Comparison of ENCODE assay signal across 11 mouse cellular contexts in the genomic region with DNA sequence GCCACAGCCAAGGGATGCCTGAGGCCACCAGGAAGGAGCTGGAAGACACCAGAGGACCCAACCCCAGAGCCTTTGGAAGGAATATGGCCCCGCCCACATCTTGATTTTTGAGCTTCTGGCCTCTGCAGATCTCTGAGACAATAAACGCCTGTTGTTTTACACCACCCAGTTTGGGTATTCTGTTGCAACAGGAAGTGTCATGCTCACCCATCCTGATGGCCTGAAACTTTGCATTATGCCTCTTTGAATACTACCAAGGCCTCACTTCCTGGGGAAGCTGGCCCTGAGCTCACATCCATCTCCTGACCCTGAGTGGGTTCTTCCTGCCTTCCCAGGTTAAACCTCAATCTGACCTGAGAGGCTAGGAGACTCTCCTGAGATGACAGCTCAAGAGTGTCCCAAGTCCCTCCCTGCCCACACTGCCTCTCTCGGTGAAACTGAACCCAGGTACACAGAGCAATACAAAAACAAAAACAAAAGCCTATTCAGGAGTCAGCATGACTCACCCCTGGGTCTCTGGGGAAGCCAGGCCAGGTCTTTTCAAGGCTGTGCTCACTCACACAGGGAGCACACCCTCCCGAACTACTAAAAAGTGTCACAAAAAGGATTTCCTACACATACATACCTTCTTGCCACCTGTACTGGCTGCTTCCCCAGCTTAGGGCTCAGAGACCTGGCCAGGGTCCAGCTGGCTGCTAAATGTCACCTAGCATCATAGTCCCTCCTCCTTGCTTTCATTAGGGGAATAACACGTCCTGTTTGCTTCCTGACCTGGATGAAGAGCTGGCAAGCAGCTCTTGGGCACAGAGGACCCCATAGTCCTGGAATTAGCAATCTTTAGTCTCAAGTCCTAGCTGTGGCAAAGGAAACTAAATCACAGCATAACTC. TPM values are rescaled to one million over a fixed set of nuclear protein-coding genes. Genes with fewer than 3 reads are reported as not detected.
A peak's percentile ranks its signal among the peaks of the same experiment; 100 is the strongest.
DNase-seq lines count a peak whose midpoint lies in the region; ATAC-seq lines count a peak whose summit lies in the region.
"Had no signal": no experiment of that assay in that cellular context is flagged by ENCODE, and none has a peak within 500 bp of the region (broad histone marks: within the 10 kb centered on the region; RNA-seq: fewer than 3 reads in every experiment).

No protein-coding gene starts in this region.

- no peaks in the 10 kb centered on the region for H3K27me3 ChIP-seq in forebrain, embryonic 14.5 days (replicated peaks; ENCODE audit: control insufficient read depth, insufficient read depth, low read length)
- H3K27me3 ChIP-seq in midbrain, embryonic 10.5 days (ENCODE audit: low read depth, poor library complexity, severe bottlenecking): no peaks in the 10 kb centered on the region
- H3K27me3 ChIP-seq: limb, embryonic 15.5 days had no signal

- no peak overlapping the region for H3K27ac ChIP-seq in forebrain, embryonic 14.5 days (ENCODE audit: low read depth, low read length)
- no peak overlapping the region; the same call in 1 of the 2 replicates for H3K27ac ChIP-seq in midbrain, embryonic 10.5 days (replicated peaks)
- H3K27ac ChIP-seq: limb, embryonic 15.5 days had no signal

- WGBS in forebrain, embryonic 14.5 days: 33% methylated on average over 5 of the region's 5 CpGs
- WGBS in midbrain, embryonic 10.5 days: 59% methylated on average over 5 of the region's 5 CpGs

- no peak overlapping the region for H3K4me3 ChIP-seq in forebrain, embryonic 14.5 days (ENCODE audit: low read depth, low read length)
- H3K4me3 ChIP-seq in midbrain, embryonic 10.5 days: no peak overlapping the region
- H3K4me3 ChIP-seq: limb, embryonic 15.5 days had no signal

- no peaks in the 10 kb centered on the region for H3K36me3 ChIP-seq in forebrain, embryonic 14.5 days (ENCODE audit: control insufficient read depth, insufficient read depth, low read length)
- H3K36me3 ChIP-seq in midbrain, embryonic 10.5 days: no peaks in the 10 kb centered on the region
- H3K36me3 ChIP-seq: limb, embryonic 15.5 days had no signal

- peak; percentile 36; the same call in 1 of the 2 replicates for ATAC-seq in common myeloid progenitor, adult 5-6 weeks (replicated peaks; ENCODE audit: low read depth, poor library complexity, severe bottlenecking)
- ATAC-seq in monocyte, adult 5-6 weeks (replicated peaks; ENCODE audit: insufficient number of reproducible peaks, low FRiP score, low TSS enrichment, poor library complexity, severe bottlenecking): peak; percentile 20; the same call in 1 of the 2 replicates
- no peak for ATAC-seq in forebrain, embryonic 14.5 days
- ATAC-seq: forebrain, embryonic 16.5 days had no signal

- H3K4me1 ChIP-seq in forebrain, embryonic 14.5 days (ENCODE audit: control insufficient read depth, insufficient read depth, low read length): no peaks in the 10 kb centered on the region
- peaks cover 9% of the 10 kb centered on the region for H3K4me1 ChIP-seq in midbrain, embryonic 10.5 days

- H3K9ac ChIP-seq in forebrain, embryonic 14.5 days (ENCODE audit: low read length): no peak overlapping the region
- H3K9ac ChIP-seq: limb, embryonic 15.5 days had no signal

- peak; percentile 45 for DNase-seq in left cerebral cortex, postnatal 4 days
- DNase-seq in left cerebral cortex, postnatal 14 days (ENCODE audit: low spot score in 2 of 2): no peak
- peak; percentile 60 for DNase-seq in adrenal gland, adult 2 months
- no peak for DNase-seq in frontal cortex, postnatal 36 days (ENCODE audit: low spot score in 2 of 2)
- no peak for DNase-seq in forebrain, embryonic 14.5 days (ENCODE audit: low spot score)
- DNase-seq in midbrain, embryonic 10.5 days (ENCODE audit: low spot score): no peak
- DNase-seq: midbrain, embryonic 14.5 days had no signal

- H3K9me3 ChIP-seq in forebrain, embryonic 14.5 days (replicated peaks; ENCODE audit: control insufficient read depth, low read length): no peaks in the 10 kb centered on the region
- H3K9me3 ChIP-seq in midbrain, embryonic 10.5 days (replicated peaks): no peaks in the 10 kb centered on the region
- H3K9me3 ChIP-seq: limb, embryonic 15.5 days had no signal

- intact Hi-C loops in left cerebral cortex, postnatal 4 days (cut with DNase I): no loop called here
- intact Hi-C loops in left cerebral cortex, postnatal 14 days (cut with DNase I): no loop called here

- H3K4me2 ChIP-seq in forebrain, embryonic 14.5 days (ENCODE audit: low read length): no peak overlapping the region
- H3K4me2 ChIP-seq: limb, embryonic 15.5 days had no signal

RNA-seq across cellular contexts. Expression of a gene that starts 8.6 kb away (rescaled TPM):
- total RNA-seq in left cerebral cortex, postnatal 4 days (2021): not detected
- total RNA-seq in left cerebral cortex, postnatal 14 days (2021): not detected
- total RNA-seq in adrenal gland, adult 2 months (2021): under 1 TPM in 1 of 2 experiments, not detected in 1; 0.24 TPM
- 0.16 and 0.18 TPM in 2 replicates for polyA plus RNA-seq in adrenal gland, adult 2 months (2012; rRNA removed)
- 35.5 and 37.7 TPM in 2 replicates for total RNA-seq in common myeloid progenitor, adult 5-6 weeks (2017)
- 6.3 to 14.3 TPM (median 9.2 TPM) in 3 replicates for total RNA-seq in monocyte, adult 5-6 weeks (2017)
- not detected in 2 replicates for polyA plus RNA-seq in forebrain, embryonic 14.5 days (2014; fragmentation: Nextera tagmentation; extraction: Ambion mirVana)
- 0.19 and 0.92 TPM in 2 replicates for polyA plus RNA-seq in midbrain, embryonic 10.5 days (2016; fragmentation: Nextera tagmentation; extraction: Ambion mirVana)
- polyA plus RNA-seq: forebrain, embryonic 16.5 days; midbrain, embryonic 14.5 days had no signal

RNA-seq across cellular contexts. Expression of a gene that starts 17.5 kb away (rescaled TPM):
- not detected for total RNA-seq in left cerebral cortex, postnatal 4 days (2021)
- under 1 TPM in 1 of 2 experiments, not detected in 1; 0.13 TPM for total RNA-seq in left cerebral cortex, postnatal 14 days (2021)
- total RNA-seq in adrenal gland, adult 2 months (2021): not detected
- not detected in 2 replicates for polyA plus RNA-seq in adrenal gland, adult 2 months (2012; rRNA removed)
- 2.9 and 4.2 TPM in 2 replicates for total RNA-seq in common myeloid progenitor, adult 5-6 weeks (2017)
- 0.39 TPM in 1 of 3 replicates, not detected in the others for total RNA-seq in monocyte, adult 5-6 weeks (2017)
- polyA plus RNA-seq in forebrain, embryonic 14.5 days (2014; fragmentation: Nextera tagmentation; extraction: Ambion mirVana): not detected in 2 replicates
- not detected in 2 replicates for polyA plus RNA-seq in midbrain, embryonic 10.5 days (2016; fragmentation: Nextera tagmentation; extraction: Ambion mirVana)
- polyA plus RNA-seq: forebrain, embryonic 16.5 days; midbrain, embryonic 14.5 days had no signal

RNA-seq across cellular contexts. Expression of a gene that starts 51.2 kb away (rescaled TPM):
- not detected for total RNA-seq in left cerebral cortex, postnatal 4 days (2021)
- not detected for total RNA-seq in left cerebral cortex, postnatal 14 days (2021)
- total RNA-seq in adrenal gland, adult 2 months (2021): not detected
- 0.16 and 6.8 TPM in 2 replicates for polyA plus RNA-seq in adrenal gland, adult 2 months (2012; rRNA removed)
- not detected in 2 replicates for total RNA-seq in common myeloid progenitor, adult 5-6 weeks (2017)
- not detected in 3 replicates for total RNA-seq in monocyte, adult 5-6 weeks (2017)
- polyA plus RNA-seq in forebrain, embryonic 14.5 days (2014; fragmentation: Nextera tagmentation; extraction: Ambion mirVana): not detected in 2 replicates
- not detected in 2 replicates for polyA plus RNA-seq in midbrain, embryonic 10.5 days (2016; fragmentation: Nextera tagmentation; extraction: Ambion mirVana)
- polyA plus RNA-seq: forebrain, embryonic 16.5 days; limb, embryonic 15.5 days; midbrain, embryonic 14.5 days had no signal

Comparison
In these comparisons a context has a peak if more than half of its experiments do, and no peak if none do; other contexts are left out.
1. DNase-seq: peak in left cerebral cortex, postnatal 4 days (single experiment) and adrenal gland, adult 2 months (single experiment); none in left cerebral cortex, postnatal 14 days (0 of 2), frontal cortex, postnatal 36 days (0 of 2), forebrain, embryonic 14.5 days (single experiment) and midbrain, embryonic 10.5 days (single experiment).